Mouse (Mus musculus): Measurements from ENCODE around the gene Ulk2. TPM values are rescaled to one million over a fixed set of nuclear protein-coding genes. Genes with fewer than 3 reads are reported as not detected.
"Not testable (repeated sequence)": the region's sequence is repeated elsewhere in the genome, so short reads cannot be mapped to it uniquely, and the experiment has no call there.

Gene Ulk2
- polyA plus RNA-seq, 1 experiment from 2014 or later: 18.8 TPM

DNA sequence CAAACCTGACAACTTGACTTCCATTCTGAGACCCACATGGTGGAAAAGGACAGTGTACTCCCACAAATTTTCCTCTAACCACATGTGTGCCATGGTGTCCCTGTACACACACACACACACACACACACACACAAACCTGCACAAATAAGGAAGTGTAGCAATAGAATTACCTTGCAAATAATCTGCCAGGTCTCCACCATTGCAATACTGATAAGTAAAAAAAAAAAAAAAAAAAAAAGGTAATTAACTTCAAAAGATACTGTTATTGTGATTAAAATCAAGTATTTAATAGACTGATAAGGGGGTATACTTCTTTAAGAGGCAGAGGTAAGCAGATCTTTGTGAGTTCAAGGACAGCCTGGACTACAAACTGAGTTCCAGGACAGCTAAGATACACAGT is 14.9 kb downstream of the Ulk2 start:
- Histone ChIP-seq H3K4me3 (no peak overlapping the region), H3K9me3 (no peaks in the 10 kb centered on the region), H3K4me1 (replicated peaks) (no peaks in the 10 kb centered on the region), H3K27me3 (ENCODE audit: insufficient read depth, poor library complexity, severe bottlenecking) (no peaks in the 10 kb centered on the region), H3K27ac (no peak overlapping the region), H3K36me3 (peaks cover 58% of the 10 kb centered on the region)
- no peak for DNase-seq (ENCODE audit: low spot score)

GRCm38 (mm10) chr11:61839182-61839581 is 15.7 kb downstream of the Ulk2 start:
- H3K4me3 ChIP-seq: no peak overlapping the region
- H3K4me1 ChIP-seq (replicated peaks): no peaks in the 10 kb centered on the region
- H3K27ac ChIP-seq: no peak overlapping the region
- DNase-seq (ENCODE audit: low spot score): no peak
- no peaks in the 10 kb centered on the region for H3K27me3 ChIP-seq (ENCODE audit: insufficient read depth, poor library complexity, severe bottlenecking)
- 86% methylated on average over 1 of the region's 1 CpGs for WGBS
- peaks cover 63% of the 10 kb centered on the region for H3K36me3 ChIP-seq
- H3K9me3 ChIP-seq: no peaks in the 10 kb centered on the region

GRCm38 (mm10) chr11:61809793-61810192 is 45.1 kb downstream of the Ulk2 start:
- H3K9me3 ChIP-seq: no peaks in the 10 kb centered on the region
- DNase-seq (ENCODE audit: low spot score): peak; percentile 16
- no peak overlapping the region for H3K27ac ChIP-seq
- no peak overlapping the region for H3K4me3 ChIP-seq
- peaks cover 88% of the 10 kb centered on the region for H3K36me3 ChIP-seq
- no peaks in the 10 kb centered on the region for H3K27me3 ChIP-seq (ENCODE audit: insufficient read depth, poor library complexity, severe bottlenecking)
- H3K4me1 ChIP-seq (replicated peaks): no peaks in the 10 kb centered on the region
- 41% methylated on average over 4 of the region's 4 CpGs for WGBS

- 89% methylated on average over 2 of the region's 2 CpGs for WGBS
Measured at GRCm38 (mm10) chr11:61808551-61809117, 46.2 kb downstream of the Ulk2 start.

GRCm38 (mm10) chr11:61793441-61793840 is 61.4 kb downstream of the Ulk2 start:
- WGBS: 90% methylated on average over 1 of the region's 1 CpGs
- H3K27ac ChIP-seq: no peak overlapping the region
- H3K36me3 ChIP-seq: peaks cover 70% of the 10 kb centered on the region
- no peak overlapping the region for H3K4me3 ChIP-seq
- H3K27me3 ChIP-seq (ENCODE audit: insufficient read depth, poor library complexity, severe bottlenecking): no peaks in the 10 kb centered on the region
- H3K4me1 ChIP-seq (replicated peaks): no peaks in the 10 kb centered on the region
- no peak for DNase-seq (ENCODE audit: low spot score)
- no peaks in the 10 kb centered on the region for H3K9me3 ChIP-seq

More at GRCm38 (mm10) chr11:61808551-61809117, 46.2 kb downstream of the Ulk2 start:
- no peaks in the 10 kb centered on the region for H3K9me3 ChIP-seq
- H3K4me1 ChIP-seq (replicated peaks): no peaks in the 10 kb centered on the region
- no peaks in the 10 kb centered on the region for H3K27me3 ChIP-seq (ENCODE audit: insufficient read depth, poor library complexity, severe bottlenecking)
- DNase-seq (ENCODE audit: low spot score): no peak
- no peak overlapping the region for H3K27ac ChIP-seq
- peaks cover 79% of the 10 kb centered on the region for H3K36me3 ChIP-seq
- no peak overlapping the region for H3K4me3 ChIP-seq

DNA sequence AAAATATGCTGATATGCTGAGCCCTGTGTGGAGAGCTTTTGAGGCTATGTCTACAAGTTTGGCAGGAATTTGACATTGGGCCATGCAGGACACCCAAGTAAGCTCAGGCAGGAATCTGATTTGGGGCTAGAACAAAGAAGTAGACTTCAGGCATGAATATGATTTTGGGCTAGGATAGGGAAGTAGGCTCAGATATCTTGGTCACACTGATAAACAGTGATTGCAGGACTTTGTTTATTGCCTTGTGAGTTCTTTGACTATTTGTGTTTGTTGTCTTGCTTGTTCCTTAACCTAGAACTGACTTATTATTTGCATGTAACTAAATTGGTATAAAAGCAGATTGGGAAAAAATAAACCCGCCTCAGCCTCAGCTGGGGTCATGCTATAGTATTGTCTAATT is 66.3 kb downstream of the Ulk2 start:
- H3K27me3 ChIP-seq (ENCODE audit: insufficient read depth, poor library complexity, severe bottlenecking): no peaks in the 10 kb centered on the region
- no peak overlapping the region for H3K27ac ChIP-seq
- 98% methylated on average over 1 of the region's 1 CpGs for WGBS
- DNase-seq (ENCODE audit: low spot score): no peak
- H3K4me3 ChIP-seq: no peak overlapping the region
- peaks cover 86% of the 10 kb centered on the region for H3K36me3 ChIP-seq
- no peaks in the 10 kb centered on the region for H3K4me1 ChIP-seq (replicated peaks)
- H3K9me3 ChIP-seq: no peaks in the 10 kb centered on the region

DNA sequence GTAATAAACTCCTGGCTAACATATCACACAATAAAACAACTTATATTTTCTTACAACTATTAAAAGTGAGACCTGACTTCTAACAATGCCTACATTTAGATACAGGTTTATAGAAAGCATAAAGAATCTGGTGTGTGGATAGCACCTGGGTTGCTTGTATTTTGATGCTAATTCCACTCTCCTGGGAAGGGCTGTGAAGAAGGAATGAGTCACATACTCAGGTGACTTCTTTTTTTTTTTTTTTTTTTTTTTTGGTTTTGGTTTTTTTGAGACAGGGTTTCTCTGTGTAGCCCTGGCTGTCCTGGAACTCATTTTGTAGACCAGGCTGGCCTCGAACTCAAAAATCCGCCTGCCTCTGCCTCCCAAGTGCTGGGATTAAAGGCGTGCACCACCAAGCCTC is 72.3 kb downstream of the Ulk2 start:
- WGBS: 90% methylated on average over 3 of the region's 3 CpGs
- H3K27ac ChIP-seq; H3K4me1 ChIP-seq (replicated peaks); H3K9me3 ChIP-seq; H3K27me3 ChIP-seq (ENCODE audit: insufficient read depth, poor library complexity, severe bottlenecking); DNase-seq (ENCODE audit: low spot score); H3K4me3 ChIP-seq: not testable (repeated sequence)
- H3K36me3 ChIP-seq: peaks cover 74% of the 10 kb centered on the region

DNA sequence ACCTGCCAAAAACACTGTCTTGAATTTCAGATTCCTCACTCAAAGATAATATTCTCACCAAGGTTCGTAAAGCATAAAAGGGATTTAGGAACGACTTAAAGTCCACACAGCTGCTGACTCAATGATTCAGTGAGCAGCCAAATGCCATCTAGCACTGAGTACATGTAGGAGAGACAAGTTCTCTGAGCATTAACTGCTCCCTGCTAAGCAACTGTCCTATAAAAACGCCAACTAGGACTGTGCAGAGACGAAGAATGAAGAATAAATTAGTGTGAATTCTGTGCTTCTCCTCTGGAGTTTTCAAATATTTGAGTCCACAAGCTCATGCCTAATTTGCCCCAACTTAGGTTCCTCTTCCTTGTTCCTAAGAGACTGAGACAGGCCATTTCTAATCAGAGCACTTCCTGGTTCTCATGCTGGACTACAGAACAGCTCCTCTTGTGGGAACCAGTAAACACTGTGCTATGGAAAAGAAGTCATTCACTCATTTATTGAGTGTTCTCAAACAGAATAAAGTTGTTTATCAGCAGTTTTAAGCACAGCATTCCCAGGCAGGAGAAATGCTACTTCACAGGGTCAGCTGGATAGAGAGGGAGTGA is 80.2 kb downstream of the Ulk2 start:
- H3K36me3 ChIP-seq: peaks cover 49% of the 10 kb centered on the region
- H3K27ac ChIP-seq: no peak overlapping the region
- 90% methylated on average over 4 of the region's 4 CpGs for WGBS
- no peaks in the 10 kb centered on the region for H3K9me3 ChIP-seq
- H3K4me1 ChIP-seq (replicated peaks): no peaks in the 10 kb centered on the region
- H3K27me3 ChIP-seq (ENCODE audit: insufficient read depth, poor library complexity, severe bottlenecking): no peaks in the 10 kb centered on the region
- no peak for DNase-seq (ENCODE audit: low spot score)
- no peak overlapping the region for H3K4me3 ChIP-seq

- under 1% methylated on average over 51 of the region's 51 CpGs for WGBS
- peak; percentile 99 for DNase-seq (ENCODE audit: low spot score)
- peak within 1 kb of the TSS; percentile 71 for H3K4me3 ChIP-seq
- peak within 1 kb of the TSS; percentile 95 for H3K27ac ChIP-seq
- H3K9me3 ChIP-seq: no peaks in the 10 kb centered on the region
- H3K27me3 ChIP-seq (ENCODE audit: insufficient read depth, poor library complexity, severe bottlenecking): no peaks in the 10 kb centered on the region
- peaks cover 8% of the 10 kb centered on the region for H3K4me1 ChIP-seq (replicated peaks)
- H3K36me3 ChIP-seq: peaks cover 23% of the 10 kb centered on the region
Measured at GRCm38 (mm10) chr11:61761584-61762407, 93.1 kb downstream of the Ulk2 start, which contains the start of gene Prpsap2. Prpsap2 (minus strand) TSS chr11:61762088.

- H3K9me3 ChIP-seq: no peaks in the 10 kb centered on the region
- H3K27ac ChIP-seq: no peak overlapping the region
- peak; percentile 12 for DNase-seq (ENCODE audit: low spot score)
- peaks cover 8% of the 10 kb centered on the region for H3K4me1 ChIP-seq (replicated peaks)
- H3K4me3 ChIP-seq: peak overlapping the region; percentile 71
- WGBS: 76% methylated on average over 5 of the region's 5 CpGs
- no peaks in the 10 kb centered on the region for H3K27me3 ChIP-seq (ENCODE audit: insufficient read depth, poor library complexity, severe bottlenecking)
- peaks cover 36% of the 10 kb centered on the region for H3K36me3 ChIP-seq
Measured at GRCm38 (mm10) chr11:61760518-61760917, 94.4 kb downstream of the Ulk2 start.

GRCm38 (mm10) chr11:61757151-61757550 is 97.7 kb downstream of the Ulk2 start:
- Histone ChIP-seq H3K36me3 (peaks cover 68% of the 10 kb centered on the region), H3K9me3 (no peaks in the 10 kb centered on the region), H3K4me1 (replicated peaks) (peaks cover 8% of the 10 kb centered on the region), H3K27ac (no peak overlapping the region), H3K27me3 (ENCODE audit: insufficient read depth, poor library complexity, severe bottlenecking) (no peaks in the 10 kb centered on the region), H3K4me3 (no peak overlapping the region)
- WGBS: 83% methylated on average over 2 of the region's 2 CpGs
- DNase-seq (ENCODE audit: low spot score): no peak

- H3K9me3 ChIP-seq: no peaks in the 10 kb centered on the region
- H3K36me3 ChIP-seq: peaks cover 97% of the 10 kb centered on the region
- H3K4me3 ChIP-seq: no peak overlapping the region
- no peaks in the 10 kb centered on the region for H3K27me3 ChIP-seq (ENCODE audit: insufficient read depth, poor library complexity, severe bottlenecking)
- DNase-seq (ENCODE audit: low spot score): no peak
- no peak overlapping the region for H3K27ac ChIP-seq
- no peaks in the 10 kb centered on the region for H3K4me1 ChIP-seq (replicated peaks)
- WGBS: 86% methylated on average over 5 of the region's 5 CpGs
Measured at GRCm38 (mm10) chr11:61751612-61752011, 103.3 kb downstream of the Ulk2 start.

- Histone ChIP-seq H3K9me3 (no peaks in the 10 kb centered on the region), H3K27ac (no peak overlapping the region), H3K27me3 (ENCODE audit: insufficient read depth, poor library complexity, severe bottlenecking) (no peaks in the 10 kb centered on the region), H3K4me1 (replicated peaks) (peaks cover 5% of the 10 kb centered on the region; the same call in 1 of the 2 replicates), H3K4me3 (no peak overlapping the region), H3K36me3 (peaks cover 94% of the 10 kb centered on the region)
- DNase-seq (ENCODE audit: low spot score): no peak
- 81% methylated on average over 3 of the region's 3 CpGs for WGBS
Measured at GRCm38 (mm10) chr11:61747161-61747560, 107.7 kb downstream of the Ulk2 start.
